Mouse (Mus musculus) neural tube, embryonic 13.5 days (tissue): ENCODE results near the gene Card10. TPM values are rescaled to one million over a fixed set of nuclear protein-coding genes. Genes with fewer than 3 reads are reported as not detected.

Experiments used
- ATAC-seq: fragments of 200-750 bp; cut with Nextera tagmentation; 2 replicates; pipeline ENCODE4 v1.8.0; 2017; ENCODE audit warnings: low read depth, mild to moderate bottlenecking, moderate TSS enrichment, moderate library complexity
- H3K27ac ChIP-seq: fragments of 300-500 bp; sonication (generic); replicated peaks from 2 replicates; pipeline ENCODE4 v1.5.1; 2015; ENCODE audit warnings: moderate library complexity, mild to moderate bottlenecking, inconsistent platforms
- H3K27me3 ChIP-seq: fragments of 300-500 bp; sonication (generic); 2 replicates; pipeline ENCODE4 v1.6.1; 2015; ENCODE audit warnings: mild to moderate bottlenecking, inconsistent platforms
- H3K36me3 ChIP-seq: fragments of 300-500 bp; sonication (generic); 2 replicates; pipeline ENCODE4 v1.6.1; 2015; ENCODE audit warnings: mild to moderate bottlenecking, inconsistent platforms
- H3K4me1 ChIP-seq: fragments of 300-500 bp; sonication (generic); replicated peaks from 2 replicates; pipeline ENCODE4 v1.6.1; 2015; ENCODE audit warnings: inconsistent platforms
- H3K4me2 ChIP-seq: fragments of 300-500 bp; sonication (generic); 2 replicates; pipeline ENCODE4 v1.6.1; 2015; ENCODE audit warnings: inconsistent platforms, mild to moderate bottlenecking, moderate library complexity
- H3K4me3 ChIP-seq: fragments of 300-500 bp; sonication (generic); 2 replicates; pipeline ENCODE4 v1.5.1; 2015; ENCODE audit warnings: mild to moderate bottlenecking, inconsistent platforms
- H3K9ac ChIP-seq: fragments of 300-500 bp; sonication (generic); 2 replicates; pipeline ENCODE4 v1.6.1; 2015; ENCODE audit warnings: moderate library complexity, mild to moderate bottlenecking, inconsistent platforms
- H3K9me3 ChIP-seq: fragments of 300-500 bp; sonication (generic); 2 replicates; pipeline ENCODE4 v1.6.1; 2016; ENCODE audit warnings: inconsistent platforms
- WGBS: fragments of 180-500 bp; shearing (Covaris S2); methylation state at CpG from one replicate; pipeline ENCODE4 v1.1.7; 2015; 5-methylcytosine and 5-hydroxymethylcytosine counted together
- polyA plus RNA-seq: library from polyadenylated mRNA; unstranded; fragments of >200 nt; fragmentation: Nextera tagmentation; extraction: Ambion mirVana; gene quantifications from 2 replicates; pipeline ENCODE4 v1.2.1, GENCODE M21; 2015

Card10 gene
- polyA plus RNA-seq, 1 experiment from 2014 or later, result 1.7 TPM

GRCm38 (mm10) chr15:78779690-78780089 is 23.2 kb downstream of the Card10 start:
- no peak for ATAC-seq
- H3K4me3 ChIP-seq, result no peak overlapping the region
- H3K36me3 ChIP-seq, result no peaks in the 10 kb centered on the region
- no peak overlapping the region for H3K27ac ChIP-seq
- 93% methylated on average over 5 of the region's 5 CpGs for WGBS
- no peak overlapping the region for H3K4me2 ChIP-seq
- no peaks in the 10 kb centered on the region for H3K27me3 ChIP-seq
- no peaks in the 10 kb centered on the region for H3K9me3 ChIP-seq
- H3K9ac ChIP-seq, result no peak overlapping the region
- H3K4me1 ChIP-seq, result peaks cover 15% of the 10 kb centered on the region

- WGBS, result 82% methylated on average over 8 of the region's 8 CpGs
These were observed 23.6 kb downstream of the Card10 start for GRCm38 (mm10) chr15:78779253-78779652.

GRCm38 (mm10) chr15:78778077-78778870 is 24.6 kb downstream of the Card10 start:
- Histone ChIP-seq H3K27me3 (no peaks in the 10 kb centered on the region), H3K4me2 (no peak overlapping the region), H3K9ac (0 out of 2 replicates have a peak overlapping the region, but pooled peaks have one; percentile 12), H3K36me3 (no peaks in the 10 kb centered on the region), H3K27ac (peak overlapping the region; percentile 52; the same call in 1 of the 2 replicates), H3K4me1 (peaks cover 25% of the 10 kb centered on the region), H3K4me3 (no peak overlapping the region), H3K9me3 (no peaks in the 10 kb centered on the region)
- ATAC-seq, result peak; percentile 16; the same call in 1 of the 2 replicates
- WGBS, result 45% methylated on average over 14 of the region's 15 CpGs

More at GRCm38 (mm10) chr15:78779253-78779652, 23.6 kb downstream of the Card10 start:
- H3K27ac ChIP-seq, result no peak overlapping the region
- H3K9ac ChIP-seq, result no peak overlapping the region
- no peaks in the 10 kb centered on the region for H3K27me3 ChIP-seq
- H3K36me3 ChIP-seq, result no peaks in the 10 kb centered on the region
- no peak overlapping the region for H3K4me2 ChIP-seq
- H3K4me1 ChIP-seq, result peaks cover 15% of the 10 kb centered on the region
- no peak for ATAC-seq
- H3K4me3 ChIP-seq, result no peak overlapping the region
- H3K9me3 ChIP-seq, result no peaks in the 10 kb centered on the region

- 3% methylated on average over 11 of the region's 11 CpGs for WGBS
- H3K9me3 ChIP-seq, result no peaks in the 10 kb centered on the region
- H3K4me3 ChIP-seq, result peak within 1 kb of the TSS; percentile 34
- H3K9ac ChIP-seq, result peak within 1 kb of the TSS; percentile 64
- H3K4me1 ChIP-seq, result peaks cover 61% of the 10 kb centered on the region
- ATAC-seq, result peak; percentile 64
- H3K4me2 ChIP-seq, result peak within 1 kb of the TSS; percentile 54
- no peaks in the 10 kb centered on the region for H3K27me3 ChIP-seq
- H3K36me3 ChIP-seq, result no peaks in the 10 kb centered on the region
- H3K27ac ChIP-seq, result peak within 1 kb of the TSS; percentile 90
These were observed 29.5 kb downstream of the Card10 start, which contains the start of gene Mfng for GRCm38 (mm10) chr15:78773290-78773729. Mfng (minus strand) TSS chr15:78773475.

GRCm38 (mm10) chr15:78772856-78773255 is 30.0 kb downstream of the Card10 start:
- H3K4me1 ChIP-seq, result peaks cover 63% of the 10 kb centered on the region
- WGBS, result 32% methylated on average over 14 of the region's 14 CpGs
- H3K4me3 ChIP-seq, result peak overlapping the region; percentile 34
- H3K36me3 ChIP-seq, result no peaks in the 10 kb centered on the region
- H3K4me2 ChIP-seq, result peak overlapping the region; percentile 54
- peak overlapping the region; percentile 90 for H3K27ac ChIP-seq
- H3K27me3 ChIP-seq, result no peaks in the 10 kb centered on the region
- H3K9me3 ChIP-seq, result no peaks in the 10 kb centered on the region
- 0 out of 2 replicates have a peak, but pooled peaks have one; percentile 5 for ATAC-seq
- peak overlapping the region; percentile 64 for H3K9ac ChIP-seq

- peak overlapping the region; percentile 90 for H3K27ac ChIP-seq
- WGBS, result 57% methylated on average over 4 of the region's 4 CpGs
- peak overlapping the region; percentile 64 for H3K9ac ChIP-seq
- H3K4me3 ChIP-seq, result peak overlapping the region; percentile 34
- ATAC-seq, result 0 out of 2 replicates have a peak, but pooled peaks have one; percentile 17
- no peaks in the 10 kb centered on the region for H3K27me3 ChIP-seq
- no peaks in the 10 kb centered on the region for H3K36me3 ChIP-seq
- H3K4me2 ChIP-seq, result peak overlapping the region; percentile 54
- H3K9me3 ChIP-seq, result no peaks in the 10 kb centered on the region
- peaks cover 65% of the 10 kb centered on the region for H3K4me1 ChIP-seq
These were observed 30.5 kb downstream of the Card10 start for GRCm38 (mm10) chr15:78772368-78772763.

GRCm38 (mm10) chr15:78771531-78772367 is 31.1 kb downstream of the Card10 start:
- Histone ChIP-seq H3K4me3 (peak overlapping the region; percentile 34), H3K36me3 (peaks cover 3% of the 10 kb centered on the region; the same call in 1 of the 2 replicates), H3K4me1 (peaks cover 70% of the 10 kb centered on the region), H3K27ac (peak overlapping the region; percentile 90), H3K9me3 (no peaks in the 10 kb centered on the region), H3K27me3 (no peaks in the 10 kb centered on the region), H3K9ac (peak overlapping the region; percentile 64), H3K4me2 (peak overlapping the region; percentile 54)
- WGBS, result 46% methylated on average over 19 of the region's 19 CpGs
- ATAC-seq, result peak; percentile 12; the same call in 1 of the 2 replicates

GRCm38 (mm10) chr15:78770983-78771355 is 31.9 kb downstream of the Card10 start:
- peak; percentile 20; the same call in 1 of the 2 replicates for ATAC-seq
- H3K27ac ChIP-seq, result peak overlapping the region; percentile 90
- 8% methylated on average over 5 of the region's 5 CpGs for WGBS
- peaks cover 70% of the 10 kb centered on the region for H3K4me1 ChIP-seq
- H3K27me3 ChIP-seq, result no peaks in the 10 kb centered on the region
- H3K36me3 ChIP-seq, result peaks cover 3% of the 10 kb centered on the region; the same call in 1 of the 2 replicates
- H3K9ac ChIP-seq, result peak overlapping the region; percentile 64
- peak overlapping the region; percentile 54 for H3K4me2 ChIP-seq
- peak overlapping the region; percentile 34; the same call in 1 of the 2 replicates for H3K4me3 ChIP-seq
- no peaks in the 10 kb centered on the region for H3K9me3 ChIP-seq

- H3K9ac ChIP-seq, result peak overlapping the region; percentile 64
- H3K27me3 ChIP-seq, result no peaks in the 10 kb centered on the region
- peaks cover 70% of the 10 kb centered on the region for H3K4me1 ChIP-seq
- H3K4me2 ChIP-seq, result peak overlapping the region; percentile 54
- H3K36me3 ChIP-seq, result peaks cover 3% of the 10 kb centered on the region; the same call in 1 of the 2 replicates
- peak; percentile 16 for ATAC-seq
- H3K4me3 ChIP-seq, result peak overlapping the region; percentile 34
- 25% methylated on average over 9 of the region's 9 CpGs for WGBS
- no peaks in the 10 kb centered on the region for H3K9me3 ChIP-seq
- H3K27ac ChIP-seq, result peak overlapping the region; percentile 90
These were observed 32.4 kb downstream of the Card10 start for GRCm38 (mm10) chr15:78770234-78770982.

- no peaks in the 10 kb centered on the region for H3K27me3 ChIP-seq
- no peak overlapping the region for H3K9ac ChIP-seq
- H3K9me3 ChIP-seq, result no peaks in the 10 kb centered on the region
- peaks cover 3% of the 10 kb centered on the region; the same call in 1 of the 2 replicates for H3K36me3 ChIP-seq
- no peak for ATAC-seq
- no peak overlapping the region for H3K4me3 ChIP-seq
- H3K27ac ChIP-seq, result no peak overlapping the region
- H3K4me1 ChIP-seq, result peaks cover 68% of the 10 kb centered on the region
- WGBS, result 92% methylated on average over 4 of the region's 4 CpGs
- H3K4me2 ChIP-seq, result peak overlapping the region; percentile 54
These were observed 33.8 kb downstream of the Card10 start for GRCm38 (mm10) chr15:78769064-78769463.

GRCm38 (mm10) chr15:78763704-78764103 is 39.1 kb downstream of the Card10 start:
- Histone ChIP-seq H3K4me1 (peaks cover 27% of the 10 kb centered on the region), H3K27ac (peak overlapping the region; percentile 59), H3K27me3 (no peaks in the 10 kb centered on the region), H3K36me3 (peaks cover 3% of the 10 kb centered on the region; the same call in 1 of the 2 replicates), H3K4me3 (no peak overlapping the region), H3K4me2 (no peak overlapping the region), H3K9ac (0 out of 2 replicates have a peak overlapping the region, but pooled peaks have one; percentile 32), H3K9me3 (no peaks in the 10 kb centered on the region)
- WGBS, result 78% methylated on average over 5 of the region's 5 CpGs
- ATAC-seq, result no peak
